Mouse (Mus musculus): Measurements from ENCODE around the gene Bend6.
A peak's percentile ranks its signal among the peaks of the same experiment; 100 is the strongest.

The Bend6 gene

DNA sequence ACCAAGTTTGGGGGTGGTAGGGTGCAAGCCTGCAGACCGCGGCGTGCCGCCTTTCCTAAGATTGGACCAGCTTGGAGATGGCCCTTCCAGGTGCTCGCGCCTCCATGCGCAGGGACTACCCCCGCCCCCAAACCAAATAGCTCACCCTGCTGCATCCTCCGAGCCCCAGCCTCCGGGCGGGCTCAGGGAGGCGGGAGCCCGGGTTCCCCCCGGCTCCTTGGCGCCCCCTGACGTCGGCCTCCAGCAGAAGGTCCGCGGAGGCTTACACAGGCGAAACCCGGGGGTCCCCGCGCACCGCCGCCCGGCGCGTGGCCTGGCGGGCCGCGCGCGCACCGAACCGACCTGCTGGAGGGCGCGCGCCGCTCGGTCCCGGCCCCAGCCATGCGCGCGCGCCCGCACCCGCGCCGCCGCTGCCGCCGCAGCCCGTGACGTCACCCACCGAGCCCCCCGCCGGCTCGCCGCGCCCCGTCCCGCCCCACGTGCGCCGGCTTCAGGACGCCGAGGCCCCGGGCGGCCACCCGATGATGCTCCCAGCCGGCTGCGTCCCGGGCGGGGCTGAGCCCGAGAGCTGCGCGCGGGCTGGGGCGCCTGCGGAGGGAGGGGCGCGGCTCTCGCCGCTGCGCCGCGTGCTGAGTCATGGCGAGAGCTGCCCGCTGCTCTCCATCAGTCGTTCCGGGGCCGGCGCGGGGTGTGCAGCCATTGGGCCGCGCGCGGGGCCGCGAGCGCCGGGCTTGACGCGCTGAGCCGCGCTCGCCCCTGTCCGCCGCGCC lies at the start of gene Bend6:
Bend6 (minus strand) TSS at position 396 of the 770 bp plus-strand sequence.
- DNase-seq, result peak; percentile 86 to 92

DNA sequence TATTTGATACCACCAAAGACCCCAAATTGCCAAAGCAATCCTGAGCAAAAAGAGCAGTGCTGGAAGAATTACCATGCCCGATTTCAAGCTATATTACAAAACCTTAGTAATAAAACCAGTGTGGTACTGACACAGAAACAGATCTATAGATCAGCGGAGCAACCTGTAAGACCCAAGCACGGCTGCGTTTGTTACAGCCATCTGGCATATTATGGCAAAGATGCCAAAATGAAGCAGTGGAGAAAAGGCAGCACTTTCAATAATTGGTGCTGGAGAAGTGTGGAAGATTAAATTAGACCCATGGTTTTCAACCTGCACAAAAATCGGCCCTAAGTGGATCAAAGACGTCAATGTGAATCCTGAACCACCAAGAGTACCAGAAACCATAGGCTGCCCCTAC lies 48.0 kb upstream of the Bend6 start:
- no peak for DNase-seq

DNA sequence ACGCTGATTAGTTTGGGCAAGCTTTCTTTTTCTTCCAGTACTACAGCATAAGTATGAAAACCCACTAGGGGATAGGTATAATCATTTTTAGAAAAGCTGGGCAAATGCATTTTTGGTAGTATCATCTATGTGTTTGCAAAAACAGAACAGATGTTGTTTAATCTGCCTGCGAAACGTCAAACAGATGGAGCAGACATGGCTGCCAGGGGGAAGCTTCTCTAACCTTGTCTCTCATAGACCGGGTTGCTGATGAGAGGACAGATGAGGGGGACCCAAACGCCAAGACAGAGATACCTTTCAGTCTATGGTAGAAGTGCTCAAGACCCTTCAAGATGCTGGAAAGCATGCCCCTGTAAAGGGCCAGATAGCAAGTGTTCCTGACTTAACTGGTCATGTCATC lies 40.9 kb upstream of the Bend6 start:
- DNase-seq, result no peak

- DNase-seq, result peak; percentile 58 to 59
These were observed 40.2 kb upstream of the Bend6 start for GRCm38 (mm10) chr1:33947838-33948237.

- peak; percentile 86 for DNase-seq
These were observed 39.2 kb upstream of the Bend6 start for GRCm38 (mm10) chr1:33946601-33947395.

GRCm38 (mm10) chr1:33945756-33946155 lies 38.1 kb upstream of the Bend6 start:
- DNase-seq, result no peak

GRCm38 (mm10) chr1:33944977-33945750 lies 37.5 kb upstream of the Bend6 start:
- peak in 1 of 2 experiments; percentile 33 for DNase-seq

GRCm38 (mm10) chr1:33943943-33944342 lies 36.3 kb upstream of the Bend6 start:
- DNase-seq, result peak in 1 of 2 experiments; percentile 5

DNA sequence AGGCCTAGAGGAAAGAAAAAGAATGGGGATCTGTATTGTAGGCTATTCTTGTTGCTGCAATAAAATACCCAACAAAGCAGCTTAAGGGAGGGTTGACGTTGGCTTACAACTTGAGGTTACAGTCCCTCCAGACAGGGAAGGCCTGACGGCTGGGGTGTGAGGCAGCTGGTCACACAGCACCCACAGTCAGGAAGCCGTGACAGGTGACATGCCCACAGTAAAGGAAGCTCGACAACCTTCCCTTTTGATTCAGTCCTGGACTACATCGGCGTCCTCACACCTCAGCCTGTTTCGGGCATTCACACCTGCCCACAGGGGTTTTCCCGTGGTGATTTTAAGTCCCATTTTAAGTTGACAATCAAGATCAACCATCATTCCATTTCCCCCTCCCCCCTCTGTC lies 35.0 kb upstream of the Bend6 start:
- DNase-seq, result no peak

GRCm38 (mm10) chr1:33940364-33940928 lies 32.8 kb upstream of the Bend6 start:
- DNase-seq, result peak; percentile 24 to 49

DNA sequence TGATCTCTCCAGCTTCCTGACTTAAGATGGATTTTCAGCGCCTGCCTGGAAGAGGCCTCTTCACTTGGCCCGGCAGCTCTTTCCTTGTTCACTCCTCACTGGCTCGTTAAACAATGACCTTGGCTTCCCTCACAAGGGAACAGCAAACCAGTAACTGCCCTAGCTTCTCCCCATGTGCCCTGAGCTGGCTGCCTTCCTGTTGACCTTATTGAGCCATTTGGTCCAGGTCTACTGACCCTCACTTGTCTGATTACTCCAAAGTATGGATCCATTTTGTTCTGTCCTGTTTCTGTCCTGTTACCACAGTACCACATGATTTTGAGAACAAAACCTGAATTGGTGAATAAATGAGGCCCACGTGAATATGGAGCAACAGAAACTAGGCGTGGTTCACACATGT lies 32.2 kb upstream of the Bend6 start:
- DNase-seq, result no peak

DNA sequence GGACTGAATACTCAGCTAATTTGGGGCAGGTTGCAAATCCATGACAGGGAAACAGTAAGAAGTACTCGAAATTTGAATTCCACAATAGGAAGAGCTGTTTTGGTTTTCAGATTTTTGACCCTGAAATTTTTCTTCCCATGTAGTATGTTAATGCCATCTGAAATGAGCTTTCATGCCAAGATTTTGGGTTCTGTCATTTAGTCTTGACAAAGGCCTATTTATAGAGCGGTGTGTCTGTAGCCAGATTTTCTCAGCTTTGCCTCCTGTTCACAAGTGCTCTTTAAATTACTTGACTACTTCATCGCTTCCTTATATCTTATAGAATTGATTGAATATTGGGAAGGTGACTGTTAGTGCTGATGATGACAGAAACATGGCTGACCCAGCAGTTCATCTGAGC lies 28.3 kb upstream of the Bend6 start:
- no peak for DNase-seq

DNA sequence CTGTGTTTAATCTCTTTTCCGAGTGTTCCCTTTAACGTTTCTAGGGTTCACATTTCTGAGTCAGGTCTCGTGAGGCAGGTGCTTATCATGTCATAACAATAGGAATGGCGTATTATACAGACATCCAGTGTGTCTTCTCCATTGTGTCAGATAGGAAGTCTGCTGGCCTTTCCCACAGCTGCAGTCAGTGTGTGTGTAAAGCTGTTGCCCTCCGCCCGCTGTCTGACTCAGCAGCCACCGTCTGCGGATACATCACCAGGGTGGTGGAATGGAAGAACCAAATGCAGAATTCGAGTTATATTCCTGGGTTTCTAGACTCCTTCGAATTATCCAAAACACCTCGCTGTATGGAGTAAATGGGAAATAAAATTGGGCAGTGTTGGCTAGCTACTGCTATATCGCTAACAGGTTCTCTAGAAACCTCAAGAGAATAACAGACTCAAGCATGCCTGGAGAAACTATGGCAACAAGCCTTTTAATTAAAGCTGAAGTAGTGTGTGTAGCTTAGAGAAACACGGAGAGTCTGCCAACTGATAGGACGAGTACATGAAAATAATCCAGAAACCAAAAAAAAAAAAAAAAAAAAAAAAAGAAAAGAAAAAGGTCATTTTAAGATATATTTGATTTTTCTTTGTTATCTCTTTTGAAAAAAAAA lies 25.4 kb upstream of the Bend6 start:
- no peak for DNase-seq

DNA sequence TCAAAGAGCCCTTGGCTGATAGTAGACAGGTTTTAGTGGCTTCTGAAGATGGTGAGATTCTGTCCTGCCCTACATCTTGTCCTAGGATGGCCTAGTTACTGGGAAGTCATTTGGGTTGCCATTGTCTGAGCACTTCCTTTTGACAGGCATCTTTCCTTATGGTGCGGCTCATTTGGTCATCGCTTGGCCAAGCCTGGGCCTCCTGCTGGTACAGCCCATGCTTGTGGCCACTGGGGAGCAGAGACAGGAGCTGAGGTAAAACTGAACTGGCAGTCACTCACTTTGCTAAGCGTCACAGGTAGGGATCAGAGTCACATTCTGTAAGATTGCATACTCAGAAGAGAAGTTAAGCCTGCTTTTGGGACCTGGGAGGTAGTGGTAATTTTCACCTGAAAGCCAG lies 24.6 kb upstream of the Bend6 start:
- DNase-seq, result peak in 1 of 2 experiments; percentile 24

GRCm38 (mm10) chr1:33931791-33932190 lies 24.2 kb upstream of the Bend6 start:
- peak in 1 of 2 experiments; percentile 0 for DNase-seq

DNA sequence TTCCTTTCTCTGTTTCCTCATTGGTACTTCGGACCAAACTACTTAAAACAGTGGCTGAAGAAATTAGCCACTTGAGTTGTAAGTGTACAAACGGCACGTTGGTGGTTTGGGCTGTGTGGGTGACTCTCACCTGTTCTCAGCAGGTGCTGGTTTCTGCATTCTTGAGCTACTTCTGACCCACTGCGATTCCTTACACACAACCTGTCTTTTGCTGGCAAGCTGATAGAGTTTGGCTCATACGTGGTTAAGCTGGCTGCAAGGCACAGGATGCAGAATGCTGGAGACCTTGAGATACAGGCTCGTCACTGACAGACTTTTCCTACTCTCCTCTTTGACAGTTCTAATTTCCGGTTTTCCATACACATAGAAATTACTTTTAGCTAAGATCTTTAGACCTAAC lies 19.9 kb upstream of the Bend6 start:
- DNase-seq, result peak; percentile 34 to 59

- DNase-seq, result no peak
These were observed 17.7 kb upstream of the Bend6 start for GRCm38 (mm10) chr1:33925283-33925682.

DNA sequence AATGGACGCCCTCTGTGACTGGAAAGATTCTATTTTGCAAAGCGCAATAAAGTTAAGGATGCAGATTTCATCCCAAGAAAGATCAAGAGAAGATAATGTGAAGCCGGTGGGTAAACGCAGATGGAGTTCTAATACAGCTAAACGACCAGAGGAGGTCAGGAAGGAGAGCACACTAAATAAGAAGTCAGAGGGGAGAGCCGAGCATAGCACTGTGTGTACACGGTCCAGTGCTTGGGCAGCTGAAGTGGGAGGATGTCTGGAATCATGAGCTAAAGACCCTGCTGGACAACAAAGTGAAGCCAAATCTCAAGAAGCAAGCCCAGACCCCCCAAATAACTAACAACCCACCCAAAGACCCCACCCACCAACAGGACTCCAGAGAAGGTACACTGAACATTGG lies 15.4 kb upstream of the Bend6 start:
- no peak for DNase-seq

- no peak for DNase-seq
These were observed 8.9 kb upstream of the Bend6 start for GRCm38 (mm10) chr1:33916554-33916953.

GRCm38 (mm10) chr1:33911589-33911988 lies 4.0 kb upstream of the Bend6 start:
- DNase-seq, result no peak

DNA sequence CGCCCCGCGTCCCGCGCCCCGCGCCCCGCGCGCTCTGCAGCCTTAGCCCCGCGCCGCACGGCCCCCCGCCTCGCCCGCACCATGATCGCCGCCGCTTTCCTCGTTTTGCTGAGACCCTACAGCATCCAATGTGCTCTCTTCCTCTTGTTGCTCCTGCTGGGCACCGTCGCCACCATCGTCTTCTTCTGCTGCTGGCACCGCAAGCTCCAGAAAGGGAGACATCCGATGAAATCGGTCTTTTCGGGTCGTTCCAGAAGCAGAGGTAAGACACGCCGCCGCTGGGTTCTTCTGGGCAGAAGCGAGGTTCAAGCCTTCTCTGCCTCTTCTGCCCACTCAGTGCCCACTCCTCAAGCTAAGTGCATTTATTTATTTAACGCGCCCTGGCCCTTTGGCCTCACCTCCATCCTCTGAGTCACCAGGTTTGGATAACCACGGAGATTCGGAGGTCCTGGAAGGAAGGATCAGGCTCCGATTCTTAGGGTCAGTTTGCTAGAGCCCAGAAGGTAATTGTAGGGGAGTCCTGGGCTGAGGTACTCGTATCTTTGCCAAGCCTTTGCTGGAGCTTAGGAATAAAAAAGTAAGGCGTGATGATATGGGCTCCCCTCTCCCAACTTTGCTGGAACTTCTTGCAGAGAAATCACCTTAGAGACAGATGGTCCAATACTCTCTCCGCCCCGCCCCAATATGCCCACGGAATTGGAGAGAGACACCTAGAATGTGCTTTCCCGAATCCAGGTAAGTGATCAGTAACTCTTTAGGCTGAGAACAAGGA lies 761 bp upstream of the Bend6 start, which contains the start of gene Dst:
Dst (plus strand) TSS at position 35 of the 772 bp plus-strand sequence.
- peak in 1 of 2 experiments; percentile 38 for DNase-seq
